Comparison of ENCODE assay signal across 8 mouse cellular contexts in the genomic region with DNA sequence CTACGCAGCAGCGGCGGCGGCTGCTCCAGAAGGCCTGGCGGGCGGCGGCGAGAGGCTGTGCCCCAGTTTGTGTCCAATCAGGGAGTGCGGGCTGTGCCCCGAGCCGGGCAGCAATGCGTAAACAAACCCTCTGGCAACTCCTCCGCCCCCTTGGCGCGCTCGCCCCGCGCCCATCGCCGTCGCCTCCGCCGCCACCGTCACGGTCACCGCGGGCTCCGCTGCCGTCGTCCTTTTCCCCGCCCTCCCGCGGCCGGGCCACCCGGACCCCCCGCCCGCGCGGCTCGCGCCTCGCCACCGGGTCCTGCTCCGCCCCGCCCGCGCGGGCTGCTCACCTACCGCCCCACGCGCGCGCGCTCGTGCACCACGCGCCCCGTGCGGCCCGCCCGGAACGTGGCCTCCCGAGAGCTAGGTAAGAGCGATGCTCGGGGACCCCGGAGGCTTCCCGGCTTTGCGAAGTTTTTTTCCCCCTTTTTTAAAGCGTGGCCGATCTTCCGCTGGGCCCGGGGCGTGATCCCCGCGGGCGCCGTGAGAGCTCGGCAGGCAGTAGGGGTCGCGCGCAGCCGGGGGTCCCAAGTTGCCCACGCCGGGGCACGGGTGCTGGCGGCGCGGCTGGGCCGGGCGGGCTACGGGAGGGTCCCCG. TPM values are rescaled to one million over a fixed set of nuclear protein-coding genes. Genes with fewer than 3 reads are reported as not detected.
A peak's percentile ranks its signal among the peaks of the same experiment; 100 is the strongest.
DNase-seq lines count a peak whose midpoint lies in the region; ATAC-seq and TF ChIP-seq lines count a peak whose summit lies in the region.

A gene (plus strand): TSS at position 149 of the 640 bp plus-strand sequence.

- peak within 1 kb of the TSS; percentile 89 for H3K4me3 ChIP-seq in ES-Bruce4 (ENCODE audit: low read depth, low read length)
- peak within 1 kb of the TSS; percentile 80 for H3K4me3 ChIP-seq in hindbrain, embryonic 10.5 days
- H3K4me3 ChIP-seq in lung, embryonic 16.5 days (ENCODE audit: low read length), result peak within 1 kb of the TSS; percentile 81
- peak within 1 kb of the TSS; percentile 85 for H3K4me3 ChIP-seq in olfactory bulb, adult 2 months (ENCODE audit: insufficient read depth, low read depth, low read length)

- TF ChIP-seq EP300 in ES-Bruce4 (IDR thresholded peaks at IDR 0.05; ENCODE audit: insufficient read depth, low read depth, low read length), result no peak

- peak within 1 kb of the TSS; percentile 100 for H3K4me2 ChIP-seq in lung, embryonic 16.5 days (ENCODE audit: low read depth, low read length)

- H3K36me3 ChIP-seq in ES-Bruce4 (ENCODE audit: control insufficient read depth, insufficient read depth, low read length, poor library complexity, severe bottlenecking), result no peaks in the 10 kb centered on the region
- no peaks in the 10 kb centered on the region for H3K36me3 ChIP-seq in hindbrain, embryonic 10.5 days
- no peaks in the 10 kb centered on the region for H3K36me3 ChIP-seq in lung, embryonic 16.5 days (ENCODE audit: control insufficient read depth, insufficient read depth, low read length)

- ATAC-seq in lung, embryonic 16.5 days (ENCODE audit: low read depth), result peak; percentile 79

- TF ChIP-seq CTCF in ES-Bruce4 (IDR thresholded peaks at IDR 0.05; ENCODE audit: low read depth, low read length), result no peak
- TF ChIP-seq CTCF in olfactory bulb, adult 2 months (IDR thresholded peaks at IDR 0.05; ENCODE audit: insufficient read depth, low read depth, low read length), result no peak

- TF ChIP-seq POLR2A in ES-Bruce4 (IDR thresholded peaks at IDR 0.05; ENCODE audit: insufficient read depth, low read length), result no peak
- peak; percentile 12; the same call in 1 of the 2 replicates for TF ChIP-seq POLR2A in olfactory bulb, adult 2 months (IDR thresholded peaks at IDR 0.05; ENCODE audit: insufficient read depth, low read depth, low read length)

- DNase-seq in cerebellum, adult 8-10 months, result peak; percentile 78
- peak; percentile 20 to 70 for DNase-seq in frontal cortex, adult 2 months (ENCODE audit: extremely low spot score in 1 of 2, low spot score in 1 of 2)
- DNase-seq in hindbrain, embryonic 10.5 days (ENCODE audit: low spot score), result peak; percentile 65
- peak; percentile 57 for DNase-seq in layer of hippocampus, adult 9-11 months
- peak; percentile 65 to 68 for DNase-seq in thymus, adult 18-20 months

- WGBS in hindbrain, embryonic 10.5 days, result under 1% methylated on average over 92 of the region's 92 CpGs
- under 1% methylated on average over 55 of the region's 92 CpGs for WGBS in lung, embryonic 16.5 days
- under 1% methylated on average over 90 of the region's 92 CpGs for WGBS in olfactory bulb, adult 2 months

- peak within 1 kb of the TSS; percentile 96 for H3K9ac ChIP-seq in ES-Bruce4 (ENCODE audit: low read depth, poor library complexity, severe bottlenecking)
- peak within 1 kb of the TSS; percentile 76 for H3K9ac ChIP-seq in lung, embryonic 16.5 days (ENCODE audit: low read length)

- peaks cover 14% of the 10 kb centered on the region for H3K27me3 ChIP-seq in ES-Bruce4 (ENCODE audit: control insufficient read depth, insufficient read depth, low read length, poor library complexity, severe bottlenecking)
- peaks cover 75% of the 10 kb centered on the region for H3K27me3 ChIP-seq in hindbrain, embryonic 10.5 days (ENCODE audit: insufficient read depth, poor library complexity, severe bottlenecking)
- peaks cover 27% of the 10 kb centered on the region for H3K27me3 ChIP-seq in lung, embryonic 16.5 days (ENCODE audit: control insufficient read depth, insufficient read depth, low read depth, low read length)

- H3K27ac ChIP-seq in ES-Bruce4 (ENCODE audit: insufficient read depth, low read length), result no peak within 1 kb of the TSS
- peak within 1 kb of the TSS; percentile 79 for H3K27ac ChIP-seq in hindbrain, embryonic 10.5 days
- H3K27ac ChIP-seq in lung, embryonic 16.5 days (ENCODE audit: low read length), result peak within 1 kb of the TSS; percentile 22; the same call in 1 of the 2 replicates
- peak within 1 kb of the TSS; percentile 69 for H3K27ac ChIP-seq in olfactory bulb, adult 2 months (ENCODE audit: insufficient read depth, low read depth, low read length)

- H3K4me1 ChIP-seq in ES-Bruce4 (ENCODE audit: control insufficient read depth, insufficient read depth, low read length), result peaks cover 3% of the 10 kb centered on the region
- H3K4me1 ChIP-seq in hindbrain, embryonic 10.5 days (replicated peaks), result peaks cover 20% of the 10 kb centered on the region
- H3K4me1 ChIP-seq in lung, embryonic 16.5 days (replicated peaks; ENCODE audit: control insufficient read depth, insufficient read depth, low read length), result 0 out of 2 replicates have a peak, but pooled peaks cover 3% of the 10 kb centered on the region
- H3K4me1 ChIP-seq in olfactory bulb, adult 2 months (ENCODE audit: control insufficient read depth, insufficient read depth, low read length), result 0 out of 2 replicates have a peak, but pooled peaks cover 10% of the 10 kb centered on the region

- H3K9me3 ChIP-seq in ES-Bruce4 (replicated peaks; ENCODE audit: control insufficient read depth, insufficient read depth, low read length, poor library complexity, severe bottlenecking), result no peaks in the 10 kb centered on the region
- no peaks in the 10 kb centered on the region for H3K9me3 ChIP-seq in hindbrain, embryonic 10.5 days
- no peaks in the 10 kb centered on the region for H3K9me3 ChIP-seq in lung, embryonic 16.5 days (ENCODE audit: control insufficient read depth, low read length)

RNA-seq across cellular contexts. Expression of the gene that starts here (rescaled TPM):
- 42.6 and 51.1 TPM in 2 replicates for polyA plus RNA-seq in ES-Bruce4 (2011; ENCODE audit: insufficient read depth, insufficient read length, low read depth, missing spikeins)
- polyA plus RNA-seq in frontal cortex, adult 2 months (2012; rRNA removed), result 11.0 and 11.1 TPM in 2 replicates
- polyA plus RNA-seq in hindbrain, embryonic 10.5 days (2016; fragmentation: Nextera tagmentation; extraction: Ambion mirVana), result 11.4 and 11.8 TPM in 2 replicates
- polyA plus RNA-seq in lung, embryonic 16.5 days (2015; fragmentation: Nextera tagmentation; extraction: Ambion mirVana), result 15.4 and 17.8 TPM in 2 replicates
- polyA plus RNA-seq in olfactory bulb, adult 2 months (2012; ENCODE audit: insufficient read depth, insufficient read length, low replicate concordance, missing spikeins), result 318 TPM in 1 of 2 replicates, not detected in the other
